Mouse (Mus musculus): ENCODE results near the gene Gm37240. TPM values are rescaled to one million over a fixed set of nuclear protein-coding genes. Genes with fewer than 3 reads are reported as not detected.

Gene Gm37240
- polyA plus RNA-seq, 1 experiment from 2014 or later = 3.0 TPM

GRCm38 (mm10) chr3:85060153-85060552 lies 827.2 kb downstream of the Gm37240 start:
- no peaks in the 10 kb centered on the region for H3K27me3 ChIP-seq (ENCODE audit: insufficient read depth, poor library complexity, severe bottlenecking)
- no peaks in the 10 kb centered on the region for H3K9me3 ChIP-seq
- H3K4me3 ChIP-seq = no peak overlapping the region
- DNase-seq (ENCODE audit: low spot score) = no peak
- no peaks in the 10 kb centered on the region for H3K36me3 ChIP-seq
- H3K27ac ChIP-seq = no peak overlapping the region
- 92% methylated on average over 7 of the region's 7 CpGs for WGBS
- peaks cover 8% of the 10 kb centered on the region; the same call in 1 of the 2 replicates for H3K4me1 ChIP-seq

- Histone ChIP-seq H3K4me3 (no peak overlapping the region), H3K27ac (no peak overlapping the region), H3K9me3 (no peaks in the 10 kb centered on the region), H3K4me1 (0 out of 2 replicates have a peak, but pooled peaks cover 3% of the 10 kb centered on the region), H3K27me3 (ENCODE audit: insufficient read depth, poor library complexity, severe bottlenecking) (no peaks in the 10 kb centered on the region), H3K36me3 (no peaks in the 10 kb centered on the region)
- WGBS = 76% methylated on average over 6 of the region's 6 CpGs
- no peak for DNase-seq (ENCODE audit: low spot score)
Measured at GRCm38 (mm10) chr3:85057245-85057644, 830.1 kb downstream of the Gm37240 start.

- Histone ChIP-seq H3K9me3 (no peaks in the 10 kb centered on the region), H3K4me3 (no peak overlapping the region), H3K4me1 (peaks cover 12% of the 10 kb centered on the region), H3K36me3 (no peaks in the 10 kb centered on the region), H3K27me3 (ENCODE audit: insufficient read depth, poor library complexity, severe bottlenecking) (no peaks in the 10 kb centered on the region; the same call in 1 of the 2 replicates), H3K27ac (no peak overlapping the region)
- DNase-seq (ENCODE audit: low spot score) = no peak
- 69% methylated on average over 4 of the region's 4 CpGs for WGBS
Measured at GRCm38 (mm10) chr3:85053526-85053925, 833.8 kb downstream of the Gm37240 start.

- H3K9me3 ChIP-seq = no peaks in the 10 kb centered on the region
- H3K27me3 ChIP-seq (ENCODE audit: insufficient read depth, poor library complexity, severe bottlenecking) = no peaks in the 10 kb centered on the region; the same call in 1 of the 2 replicates
- H3K4me1 ChIP-seq = peaks cover 12% of the 10 kb centered on the region
- H3K27ac ChIP-seq = no peak overlapping the region
- 67% methylated on average over 1 of the region's 1 CpGs for WGBS
- no peaks in the 10 kb centered on the region for H3K36me3 ChIP-seq
- H3K4me3 ChIP-seq = no peak overlapping the region
- DNase-seq (ENCODE audit: low spot score) = no peak
Measured at GRCm38 (mm10) chr3:85052196-85052595, 835.1 kb downstream of the Gm37240 start.

DNA sequence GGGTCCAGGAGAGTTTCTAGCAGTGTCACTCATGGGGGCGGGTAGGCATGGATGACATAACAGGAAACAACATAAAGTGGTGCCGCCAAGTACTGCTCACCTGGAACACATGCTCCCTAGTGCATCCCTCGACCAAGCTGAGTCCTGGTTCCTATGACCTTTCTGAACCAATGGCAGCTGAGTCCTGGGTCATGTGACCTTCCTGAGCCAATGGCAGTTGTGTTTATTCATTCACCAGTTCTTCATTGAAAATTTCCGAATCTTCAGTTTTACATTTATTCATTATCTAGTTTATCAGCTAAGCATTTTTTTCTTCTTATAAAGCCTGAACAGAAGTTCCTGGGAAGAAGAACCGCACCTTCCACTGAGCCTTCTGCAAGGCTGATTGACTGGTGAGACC lies 838.7 kb downstream of the Gm37240 start:
- 92% methylated on average over 5 of the region's 5 CpGs for WGBS
- Histone ChIP-seq H3K4me1 (peaks cover 12% of the 10 kb centered on the region), H3K9me3 (no peaks in the 10 kb centered on the region), H3K27ac (no peak overlapping the region), H3K4me3 (no peak overlapping the region), H3K36me3 (no peaks in the 10 kb centered on the region), H3K27me3 (ENCODE audit: insufficient read depth, poor library complexity, severe bottlenecking) (no peaks in the 10 kb centered on the region; the same call in 1 of the 2 replicates)
- DNase-seq (ENCODE audit: low spot score) = no peak

- no peaks in the 10 kb centered on the region for H3K9me3 ChIP-seq
- H3K27me3 ChIP-seq (ENCODE audit: insufficient read depth, poor library complexity, severe bottlenecking) = no peaks in the 10 kb centered on the region
- WGBS = 88% methylated on average over 8 of the region's 8 CpGs
- H3K4me3 ChIP-seq = no peak overlapping the region
- H3K4me1 ChIP-seq = no peaks in the 10 kb centered on the region
- no peaks in the 10 kb centered on the region for H3K36me3 ChIP-seq
- DNase-seq (ENCODE audit: low spot score) = no peak
- no peak overlapping the region for H3K27ac ChIP-seq
Measured at GRCm38 (mm10) chr3:85043679-85044218, 843.6 kb downstream of the Gm37240 start.

- Histone ChIP-seq H3K36me3 (no peaks in the 10 kb centered on the region), H3K4me1 (no peaks in the 10 kb centered on the region), H3K9me3 (no peaks in the 10 kb centered on the region), H3K4me3 (no peak overlapping the region), H3K27ac (no peak overlapping the region), H3K27me3 (ENCODE audit: insufficient read depth, poor library complexity, severe bottlenecking) (no peaks in the 10 kb centered on the region)
- WGBS = 90% methylated on average over 4 of the region's 4 CpGs
- peak; percentile 16 for DNase-seq (ENCODE audit: low spot score)
Measured at GRCm38 (mm10) chr3:85042126-85042525, 845.2 kb downstream of the Gm37240 start.

- Histone ChIP-seq H3K9me3 (0 out of 2 replicates have a peak, but pooled peaks cover 4% of the 10 kb centered on the region), H3K4me3 (no peak overlapping the region), H3K27ac (no peak overlapping the region), H3K4me1 (no peaks in the 10 kb centered on the region), H3K36me3 (no peaks in the 10 kb centered on the region), H3K27me3 (ENCODE audit: insufficient read depth, poor library complexity, severe bottlenecking) (no peaks in the 10 kb centered on the region)
- WGBS = 78% methylated on average over 1 of the region's 1 CpGs
- DNase-seq (ENCODE audit: low spot score) = no peak
Measured at GRCm38 (mm10) chr3:85029141-85029540, 858.2 kb downstream of the Gm37240 start.

DNA sequence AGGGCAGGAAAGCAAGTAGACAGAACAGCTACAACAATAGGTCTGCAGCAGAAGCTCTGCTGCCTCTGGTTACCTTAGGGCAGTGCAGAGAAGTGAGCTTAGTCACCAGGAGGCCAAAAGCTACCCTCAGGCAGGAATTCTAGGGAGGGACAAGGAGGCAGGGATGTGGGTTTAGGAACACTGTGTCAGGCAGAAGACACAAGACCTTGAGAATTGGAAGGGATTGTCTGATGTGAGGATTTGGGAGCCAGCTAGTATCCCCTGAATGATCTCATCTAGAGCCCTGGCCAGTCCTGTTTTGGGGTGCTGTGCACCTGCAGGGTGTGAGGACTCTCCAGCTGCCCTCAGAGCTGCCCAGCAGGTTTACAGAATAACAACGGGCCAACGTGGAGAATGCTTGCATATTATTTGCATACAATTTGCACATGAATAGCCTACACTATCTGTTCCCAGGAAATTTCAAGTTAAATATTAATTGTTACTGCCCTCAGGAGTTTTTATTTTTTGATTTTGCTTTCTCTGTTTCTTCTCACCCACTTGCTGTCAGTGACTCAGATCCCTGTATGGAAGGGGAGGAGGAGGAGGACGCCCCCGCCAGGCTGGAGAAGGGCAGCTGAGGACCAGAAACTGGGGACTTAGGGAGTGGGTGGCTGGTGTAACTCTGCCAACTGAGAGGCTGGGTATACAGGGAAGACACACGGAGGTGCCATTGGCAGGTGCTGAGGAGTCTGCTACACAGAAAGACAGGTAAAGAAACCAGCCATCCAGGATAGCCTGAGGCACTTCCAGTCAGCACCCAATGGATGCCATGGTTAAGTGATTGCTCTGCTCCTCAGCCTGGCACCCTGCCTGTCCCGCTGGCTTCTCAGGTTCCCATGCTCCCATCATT lies 862.3 kb downstream of the Gm37240 start:
- H3K4me3 ChIP-seq = no peak overlapping the region
- H3K27ac ChIP-seq = no peak overlapping the region
- H3K9me3 ChIP-seq = no peaks in the 10 kb centered on the region
- no peaks in the 10 kb centered on the region for H3K36me3 ChIP-seq
- no peaks in the 10 kb centered on the region for H3K27me3 ChIP-seq (ENCODE audit: insufficient read depth, poor library complexity, severe bottlenecking)
- 32% methylated on average over 6 of the region's 6 CpGs for WGBS
- no peaks in the 10 kb centered on the region for H3K4me1 ChIP-seq
- no peak for DNase-seq (ENCODE audit: low spot score)

GRCm38 (mm10) chr3:85024237-85024636 lies 863.1 kb downstream of the Gm37240 start:
- H3K27me3 ChIP-seq (ENCODE audit: insufficient read depth, poor library complexity, severe bottlenecking) = no peaks in the 10 kb centered on the region
- 67% methylated on average over 2 of the region's 2 CpGs for WGBS
- no peak overlapping the region for H3K27ac ChIP-seq
- no peaks in the 10 kb centered on the region for H3K4me1 ChIP-seq
- H3K4me3 ChIP-seq = no peak overlapping the region
- no peak for DNase-seq (ENCODE audit: low spot score)
- no peaks in the 10 kb centered on the region for H3K9me3 ChIP-seq
- no peaks in the 10 kb centered on the region for H3K36me3 ChIP-seq

GRCm38 (mm10) chr3:85022800-85023199 lies 864.5 kb downstream of the Gm37240 start:
- H3K27me3 ChIP-seq (ENCODE audit: insufficient read depth, poor library complexity, severe bottlenecking) = no peaks in the 10 kb centered on the region
- no peaks in the 10 kb centered on the region for H3K4me1 ChIP-seq
- no peak for DNase-seq (ENCODE audit: low spot score)
- no peaks in the 10 kb centered on the region for H3K36me3 ChIP-seq
- no peak overlapping the region for H3K27ac ChIP-seq
- H3K4me3 ChIP-seq = no peak overlapping the region
- WGBS = 80% methylated on average over 11 of the region's 11 CpGs
- H3K9me3 ChIP-seq = no peaks in the 10 kb centered on the region

DNA sequence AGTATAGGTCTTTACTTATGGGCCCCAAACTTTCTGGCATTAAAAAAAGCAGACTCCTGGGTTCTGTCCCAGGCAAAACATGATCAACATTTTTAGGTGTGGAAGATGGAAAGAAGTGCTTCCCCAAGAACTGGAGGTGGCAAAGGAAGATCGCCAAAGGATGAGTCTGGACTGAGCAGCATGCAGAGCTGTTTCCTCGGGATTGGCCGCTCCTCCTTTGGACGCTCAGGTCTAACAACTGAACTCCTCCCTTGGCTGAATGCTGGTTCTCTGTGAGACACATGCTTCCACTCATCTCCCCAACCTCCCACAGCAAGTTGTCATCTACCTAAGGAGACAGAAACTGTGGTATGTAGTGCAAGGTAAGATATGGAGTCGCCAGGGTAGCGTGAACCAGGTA lies 865.5 kb downstream of the Gm37240 start:
- Histone ChIP-seq H3K4me3 (no peak overlapping the region), H3K36me3 (no peaks in the 10 kb centered on the region), H3K27me3 (ENCODE audit: insufficient read depth, poor library complexity, severe bottlenecking) (no peaks in the 10 kb centered on the region)

GRCm38 (mm10) chr3:85020137-85020536 lies 867.2 kb downstream of the Gm37240 start:
- H3K4me1 ChIP-seq = peaks cover 11% of the 10 kb centered on the region
- H3K27ac ChIP-seq = no peak overlapping the region
- no peaks in the 10 kb centered on the region for H3K36me3 ChIP-seq
- no peak for DNase-seq (ENCODE audit: low spot score)
- H3K4me3 ChIP-seq = no peak overlapping the region
- H3K9me3 ChIP-seq = no peaks in the 10 kb centered on the region
- H3K27me3 ChIP-seq (ENCODE audit: insufficient read depth, poor library complexity, severe bottlenecking) = no peaks in the 10 kb centered on the region

More for the DNA sequence above, 865.5 kb downstream of the Gm37240 start:
- H3K4me1 ChIP-seq = no peaks in the 10 kb centered on the region
- 83% methylated on average over 6 of the region's 6 CpGs for WGBS
- no peak for DNase-seq (ENCODE audit: low spot score)
- no peak overlapping the region for H3K27ac ChIP-seq
- H3K9me3 ChIP-seq = no peaks in the 10 kb centered on the region
